Mouse (Mus musculus): ENCODE measurements around the gene Pdxk. TPM values are rescaled to one million over a fixed set of nuclear protein-coding genes. Genes with fewer than 3 reads are reported as not detected.

Gene Pdxk
- 7.2 and 13.2 TPM in 2 replicates for polyA plus RNA-seq (2012; ENCODE audit: low replicate concordance)

DNA sequence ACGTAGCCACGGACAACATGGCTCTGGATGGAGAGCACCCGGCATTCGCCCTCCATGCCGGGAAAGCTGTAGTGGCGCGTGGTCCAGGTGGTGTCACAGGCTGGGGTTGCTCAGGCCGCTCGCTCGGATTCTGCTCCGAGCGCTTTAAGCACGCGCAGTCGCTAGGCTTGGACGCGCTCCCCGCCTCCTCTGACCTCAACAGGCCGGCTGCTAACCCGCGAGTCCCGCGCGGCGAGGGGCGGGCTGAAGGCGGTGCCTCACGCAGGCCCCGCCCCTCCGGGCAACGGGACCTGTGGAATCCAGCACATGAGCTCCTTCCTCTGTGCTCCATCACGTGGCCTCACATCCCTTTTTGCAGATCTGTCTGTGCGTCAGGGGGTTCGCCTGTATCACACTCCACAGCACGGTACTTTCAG lies at the start of gene Pdxk:
Gene Pdxk, minus strand, starts transcription at position 184 of the 416 bp plus-strand sequence.

DNA sequence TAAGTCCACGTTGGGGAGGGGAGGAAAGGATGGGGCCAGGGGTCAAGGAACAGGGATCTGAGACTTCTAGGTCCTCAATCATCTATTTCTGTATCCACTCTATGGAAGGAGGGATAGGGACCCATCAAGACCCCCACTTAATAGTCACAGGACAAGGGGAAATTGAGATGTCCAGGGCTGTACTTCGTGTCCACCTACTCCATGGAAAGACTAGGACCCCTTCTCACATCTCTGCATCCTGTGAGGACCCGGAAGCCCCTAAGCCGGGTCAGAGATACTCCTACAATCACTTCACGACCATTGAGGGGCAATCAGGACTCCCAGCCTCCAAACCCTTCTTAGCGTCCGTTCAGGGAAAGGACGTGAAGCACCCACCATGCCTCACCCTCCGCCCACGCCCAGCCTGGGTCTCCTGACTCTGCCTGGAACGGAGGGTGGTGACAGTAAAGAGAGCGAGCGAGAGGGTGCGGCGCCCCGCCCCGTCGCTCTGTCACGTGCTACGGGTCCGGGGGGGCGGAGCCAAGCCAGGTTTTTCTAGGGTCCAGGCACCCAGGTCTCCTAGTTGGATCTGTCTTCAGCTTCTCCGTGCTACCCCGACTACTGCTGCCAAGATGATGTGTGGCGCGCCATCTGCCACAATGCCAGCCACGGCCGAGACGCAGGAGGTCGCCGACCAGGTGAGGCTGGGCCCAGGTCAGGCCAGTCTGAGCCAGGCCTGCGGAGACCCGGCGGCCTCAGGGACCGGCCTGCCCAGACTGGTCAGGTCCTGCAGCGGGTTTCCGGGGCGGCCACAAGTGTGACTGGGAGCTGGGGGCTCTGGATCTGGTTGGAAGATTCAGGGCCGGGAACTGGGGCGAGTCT lies 39.4 kb downstream of the Pdxk start, which contains the start of gene Cstb:
Gene Cstb, plus strand, starts transcription at position 489 of the 861 bp plus-strand sequence.

DNA sequence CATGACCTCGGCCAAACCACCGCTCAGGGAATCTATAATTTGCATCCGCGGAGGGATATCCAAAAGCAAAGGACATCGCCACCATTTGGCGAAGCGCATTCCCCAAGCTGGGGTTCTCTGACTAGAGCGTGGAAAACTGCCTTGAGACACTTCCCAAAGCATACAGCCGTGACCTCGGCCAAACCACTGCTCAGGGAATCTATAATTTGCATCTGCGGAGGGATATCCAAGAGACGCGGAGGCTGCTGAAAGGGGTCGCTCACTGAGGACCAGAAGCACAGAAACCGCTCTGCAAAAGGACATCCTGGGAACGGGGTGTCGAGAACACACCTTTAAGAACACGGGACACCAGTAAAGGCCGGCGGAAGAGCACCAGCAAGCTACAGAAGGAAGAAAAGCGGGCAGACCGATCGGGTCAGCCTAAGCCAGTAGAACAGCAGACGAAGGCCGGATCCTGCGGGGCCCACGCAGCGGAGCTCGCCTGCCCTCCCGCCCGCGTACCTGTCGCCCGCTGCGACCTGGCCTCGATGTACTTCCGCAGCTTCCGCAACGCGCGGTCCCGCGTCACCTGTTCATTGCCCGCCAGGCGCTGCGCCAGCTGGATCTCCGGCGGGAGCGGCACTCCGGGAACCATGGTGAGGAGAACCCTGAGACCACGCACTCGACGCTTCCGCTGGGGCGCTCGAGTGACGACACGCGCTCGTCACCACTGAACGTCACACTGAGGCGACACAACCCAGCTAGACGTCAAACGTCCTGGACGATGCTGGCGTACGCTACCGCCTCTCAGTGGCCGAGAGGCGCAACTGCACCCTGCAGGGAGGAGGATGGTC lies 52.2 kb downstream of the Pdxk start, which contains the start of gene Rrp1:
Gene Rrp1, minus strand, starts transcription at position 725 of the 833 bp plus-strand sequence.

Other genes with a start within 250 kb of the Pdxk start
- 91.7 and 130 TPM in 2 replicates for gene Trappc10, start 220.3 kb downstream of the Pdxk start, polyA plus RNA-seq (2012; ENCODE audit: low replicate concordance)
- 107 and 141 TPM in 2 replicates for gene Agpat3, start 112.5 kb downstream of the Pdxk start, polyA plus RNA-seq (2012; ENCODE audit: low replicate concordance)
- gene Rrp1, start 51.9 kb downstream of the Pdxk start, polyA plus RNA-seq (2012; ENCODE audit: low replicate concordance): 140 and 152 TPM in 2 replicates
- gene Cstb, start 39.3 kb downstream of the Pdxk start, polyA plus RNA-seq (2012; ENCODE audit: low replicate concordance): 0.45 and 20.9 TPM in 2 replicates
- not detected in 2 replicates for gene Olfr1358, start 52.5 kb upstream of the Pdxk start, polyA plus RNA-seq (2012; ENCODE audit: low replicate concordance)
- gene Ilvbl, start 109.4 kb upstream of the Pdxk start, polyA plus RNA-seq (2012; ENCODE audit: low replicate concordance): 22.6 and 25.7 TPM in 2 replicates
- gene Syde1, start 127.0 kb upstream of the Pdxk start, polyA plus RNA-seq (2012; ENCODE audit: low replicate concordance): 1.2 and 2.0 TPM in 2 replicates
- gene Olfr1357, start 153.1 kb upstream of the Pdxk start, polyA plus RNA-seq (2012; ENCODE audit: low replicate concordance): not detected in 2 replicates

All from leukemia stem cell, adult 10-12 weeks (primary cell).